12 mouse cellular contexts compared by ENCODE assay signal in genomic region chr8:123648245-123649170, GRCm38 (mm10). TPM values are rescaled to one million over a fixed set of nuclear protein-coding genes. Genes with fewer than 3 reads are reported as not detected.
A peak's percentile ranks its signal among the peaks of the same experiment; 100 is the strongest.
DNase-seq lines count a peak whose midpoint lies in the region; ATAC-seq and TF ChIP-seq lines count a peak whose summit lies in the region.
"Had no signal": no experiment of that assay in that cellular context is flagged by ENCODE, and none has a peak within 500 bp of the region (broad histone marks: within the 10 kb centered on the region; RNA-seq: fewer than 3 reads in every experiment).

No protein-coding gene starts in this region.

- H3K9me3 ChIP-seq in kidney, embryonic 16.5 days (ENCODE audit: low read length), result no peaks in the 10 kb centered on the region
- no peaks in the 10 kb centered on the region for H3K9me3 ChIP-seq in heart, embryonic 12.5 days (replicated peaks)
- H3K9me3 ChIP-seq: forebrain, embryonic 13.5 days; hindbrain, embryonic 15.5 days; neural tube, embryonic 15.5 days had no signal

- 52% methylated on average over 17 of the region's 17 CpGs for whole genome bisulfite sequencing in kidney, embryonic 16.5 days
- 63% methylated on average over 17 of the region's 17 CpGs for WGBS in heart, embryonic 12.5 days
- WGBS in small intestine, adult 2 months, result 25% methylated on average over 17 of the region's 17 CpGs

- H3K27ac ChIP-seq in kidney, embryonic 16.5 days (ENCODE audit: low read length), result peak overlapping the region; percentile 25; the same call in 1 of the 2 replicates
- H3K27ac ChIP-seq in heart, embryonic 12.5 days (ENCODE audit: poor library complexity, severe bottlenecking), result peak overlapping the region; percentile 5; the same call in 1 of the 2 replicates
- H3K27ac ChIP-seq in small intestine, adult 2 months (ENCODE audit: insufficient read depth, low read depth, low read length), result peak overlapping the region; percentile 95
- H3K27ac ChIP-seq: forebrain, embryonic 13.5 days; hindbrain, embryonic 15.5 days; macrophage; neural tube, embryonic 15.5 days had no signal

- DNase-seq in kidney, adult 8-10 months, result no peak
- peak; percentile 34 to 49 for DNase-seq in kidney, postnatal 4 days
- DNase-seq in thymus, postnatal 0 days (ENCODE audit: low spot score), result no peak
- DNase-seq in spleen, postnatal 36 days (ENCODE audit: low spot score in 2 of 2), result no peak

- no peak for TF ChIP-seq POLR2A in small intestine, adult 2 months (IDR thresholded peaks at IDR 0.05; ENCODE audit: low read depth, low read length)

- no peaks in the 10 kb centered on the region; the same call in 1 of the 2 replicates for H3K27me3 ChIP-seq in kidney, embryonic 16.5 days (ENCODE audit: insufficient read depth, low read length)
- H3K27me3 ChIP-seq in heart, embryonic 12.5 days (replicated peaks), result peaks cover 10% of the 10 kb centered on the region; the same call in 1 of the 2 replicates
- H3K27me3 ChIP-seq in small intestine, adult 2 months (ENCODE audit: control insufficient read depth, insufficient read depth, low read length), result no peaks in the 10 kb centered on the region
- H3K27me3 ChIP-seq: hindbrain, embryonic 15.5 days had no signal

- H3K4me2 ChIP-seq in kidney, embryonic 16.5 days (replicated peaks; ENCODE audit: low read depth, low read length), result no peak overlapping the region
- no peak overlapping the region for H3K4me2 ChIP-seq in heart, embryonic 12.5 days
- H3K4me2 ChIP-seq: forebrain, embryonic 13.5 days; hindbrain, embryonic 15.5 days; neural tube, embryonic 15.5 days had no signal

- no peak overlapping the region for H3K4me3 ChIP-seq in kidney, embryonic 16.5 days (ENCODE audit: low read length)
- H3K4me3 ChIP-seq in heart, embryonic 12.5 days, result no peak overlapping the region
- H3K4me3 ChIP-seq in small intestine, adult 2 months (ENCODE audit: low read depth, low read length), result peak overlapping the region; percentile 36
- H3K4me3 ChIP-seq: forebrain, embryonic 13.5 days; hindbrain, embryonic 15.5 days; neural tube, embryonic 15.5 days had no signal

- H3K4me1 ChIP-seq in kidney, embryonic 16.5 days (ENCODE audit: insufficient read depth, low read length), result peaks cover 21% of the 10 kb centered on the region
- H3K4me1 ChIP-seq in heart, embryonic 12.5 days (replicated peaks), result peaks cover 13% of the 10 kb centered on the region
- peaks cover 19% of the 10 kb centered on the region for H3K4me1 ChIP-seq in small intestine, adult 2 months (ENCODE audit: control insufficient read depth, insufficient read depth, insufficient read length, low read length)

- no peak overlapping the region for H3K9ac ChIP-seq in kidney, embryonic 16.5 days (replicated peaks; ENCODE audit: low read length)
- no peak overlapping the region for H3K9ac ChIP-seq in heart, embryonic 12.5 days
- H3K9ac ChIP-seq: forebrain, embryonic 13.5 days; hindbrain, embryonic 15.5 days; neural tube, embryonic 15.5 days had no signal

- TF ChIP-seq CTCF in small intestine, adult 2 months (IDR thresholded peaks at IDR 0.05; ENCODE audit: extremely low read depth, insufficient read length, insufficient replicate concordance, low read depth, low read length), result no peak

- 0 out of 2 replicates have a peak, but pooled peaks have one; percentile 23 for ATAC-seq in kidney, embryonic 16.5 days (ENCODE audit: low FRiP score, low TSS enrichment)
- 0 out of 2 replicates have a peak, but pooled peaks have one; percentile 17 for ATAC-seq in heart, embryonic 12.5 days (ENCODE audit: insufficient number of reproducible peaks, low FRiP score)
- no peak for ATAC-seq in monocyte, adult 5-6 weeks (replicated peaks; ENCODE audit: insufficient number of reproducible peaks, low FRiP score, low TSS enrichment, poor library complexity, severe bottlenecking)
- ATAC-seq: forebrain, embryonic 13.5 days had no signal

- no peaks in the 10 kb centered on the region for H3K36me3 ChIP-seq in kidney, embryonic 16.5 days (ENCODE audit: insufficient read depth, low read length)
- H3K36me3 ChIP-seq in heart, embryonic 12.5 days, result no peaks in the 10 kb centered on the region
- no peaks in the 10 kb centered on the region for H3K36me3 ChIP-seq in small intestine, adult 2 months (ENCODE audit: control insufficient read depth, insufficient read depth, low read length)
- H3K36me3 ChIP-seq: hindbrain, embryonic 15.5 days; neural tube, embryonic 15.5 days had no signal

RNA-seq across cellular contexts. Expression of gene Rhou, which starts 5.2 kb away (rescaled TPM):
- polyA plus RNA-seq in kidney, embryonic 16.5 days (2015; fragmentation: Nextera tagmentation; extraction: Ambion mirVana), result 7.9 TPM in 2 replicates
- 10.7 and 13.4 TPM in 2 replicates for polyA plus RNA-seq in heart, embryonic 12.5 days (2016; fragmentation: Nextera tagmentation; extraction: Ambion mirVana)
- 18.3 and 35.3 TPM in 2 replicates for polyA plus RNA-seq in small intestine, adult 2 months (2012; rRNA removed)
- polyA plus RNA-seq in thymus, postnatal 0 days (2015; fragmentation: Nextera tagmentation; extraction: Ambion mirVana), result 0.66 and 0.96 TPM in 2 replicates
- total RNA-seq in monocyte, adult 5-6 weeks (2017), result 0.19 to 1.7 TPM (median 0.86 TPM) in 3 replicates

Comparison
In these comparisons a context has a peak if more than half of its experiments do, and no peak if none do; other contexts are left out.
1. DNase-seq: peak in kidney, postnatal 4 days (2 of 2); none in kidney, adult 8-10 months (0 of 2), thymus, postnatal 0 days (single experiment) and spleen, postnatal 36 days (0 of 2).
2. H3K27ac ChIP-seq: peak in every context shown above with its lines; median percentile 95 in small intestine, adult 2 months; 25 in kidney, embryonic 16.5 days; 5 in heart, embryonic 12.5 days.